Mouse (Mus musculus) kidney, embryonic 15.5 days (tissue): ENCODE results near the gene Usp47. TPM values are rescaled to one million over a fixed set of nuclear protein-coding genes. Genes with fewer than 3 reads are reported as not detected.

Experiments
- ATAC-seq: fragments of 200-750 bp; cut with Nextera tagmentation; replicated peaks from 2 replicates; pipeline ENCODE4 v1.8.0; 2017; ENCODE audit warnings: moderate TSS enrichment; ENCODE audit not compliant: low FRiP score
- H3K27ac ChIP-seq: fragments of 300-500 bp; sonication (generic); 2 replicates; pipeline ENCODE4 v1.5.1; 2015; ENCODE audit warnings: mild to moderate bottlenecking, inconsistent platforms
- H3K27me3 ChIP-seq: fragments of 300-500 bp; sonication (generic); 2 replicates; pipeline ENCODE4 v1.6.1; 2015; ENCODE audit warnings: inconsistent platforms
- H3K36me3 ChIP-seq: fragments of 300-500 bp; sonication (generic); 2 replicates; pipeline ENCODE4 v1.6.1; 2015; ENCODE audit warnings: inconsistent platforms
- H3K4me1 ChIP-seq: fragments of 300-500 bp; sonication (generic); 2 replicates; pipeline ENCODE4 v1.6.1; 2015; ENCODE audit warnings: inconsistent platforms
- H3K4me2 ChIP-seq: fragments of 300-500 bp; sonication (generic); 2 replicates; pipeline ENCODE4 v1.6.1; 2015; ENCODE audit warnings: moderate library complexity, mild to moderate bottlenecking, inconsistent platforms
- H3K4me3 ChIP-seq: fragments of 300-500 bp; sonication (generic); replicated peaks from 2 replicates; pipeline ENCODE4 v1.5.1; 2015; ENCODE audit warnings: mild to moderate bottlenecking, inconsistent platforms
- H3K9ac ChIP-seq: fragments of 300-500 bp; sonication (generic); 2 replicates; pipeline ENCODE4 v1.6.1; 2015; ENCODE audit warnings: mild to moderate bottlenecking, inconsistent platforms
- H3K9me3 ChIP-seq: fragments of 300-500 bp; sonication (generic); replicated peaks from 2 replicates; pipeline ENCODE4 v1.6.1; 2016; ENCODE audit warnings: inconsistent platforms
- WGBS: fragments of 180-500 bp; shearing (Covaris S2); methylation state at CpG from one replicate; pipeline ENCODE4 v1.1.7; 2015; ENCODE audit warnings: mixed read lengths; 5-methylcytosine and 5-hydroxymethylcytosine counted together
- polyA plus RNA-seq: library from polyadenylated mRNA; unstranded; fragments of >200 nt; fragmentation: Nextera tagmentation; extraction: Ambion mirVana; gene quantifications from 2 replicates; pipeline ENCODE4 v1.2.1, GENCODE M21; 2015

The Usp47 gene
- polyA plus RNA-seq, 1 experiment from 2014 or later: 62.0 TPM

DNA sequence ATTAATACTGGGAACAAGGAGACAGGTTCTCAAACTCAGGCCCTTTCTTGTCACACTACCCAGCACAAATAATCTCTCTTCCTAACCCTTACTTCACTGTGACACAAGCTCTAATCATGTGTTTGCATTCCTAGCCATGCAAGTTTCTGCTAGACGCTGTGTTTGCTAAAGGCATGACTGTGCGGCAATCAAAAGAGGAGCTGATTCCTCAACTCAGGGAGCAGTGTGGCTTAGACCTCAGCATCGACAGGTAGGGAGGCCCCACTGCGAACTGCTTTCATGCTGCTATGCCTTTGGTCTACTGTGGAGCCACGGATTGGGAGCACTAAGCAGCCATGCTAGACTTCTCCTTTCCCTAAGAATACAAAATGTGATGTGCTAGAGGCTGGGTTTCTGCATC, 80.5 kb downstream of the Usp47 start:
- H3K4me1 ChIP-seq: no peaks in the 10 kb centered on the region
- no peaks in the 10 kb centered on the region for H3K9me3 ChIP-seq
- H3K9ac ChIP-seq: no peak overlapping the region
- no peak overlapping the region for H3K4me2 ChIP-seq
- H3K4me3 ChIP-seq: no peak overlapping the region
- H3K36me3 ChIP-seq: peaks cover 92% of the 10 kb centered on the region
- ATAC-seq: no peak
- no peaks in the 10 kb centered on the region for H3K27me3 ChIP-seq
- 91% methylated on average over 5 of the region's 5 CpGs for WGBS
- H3K27ac ChIP-seq: no peak overlapping the region

DNA sequence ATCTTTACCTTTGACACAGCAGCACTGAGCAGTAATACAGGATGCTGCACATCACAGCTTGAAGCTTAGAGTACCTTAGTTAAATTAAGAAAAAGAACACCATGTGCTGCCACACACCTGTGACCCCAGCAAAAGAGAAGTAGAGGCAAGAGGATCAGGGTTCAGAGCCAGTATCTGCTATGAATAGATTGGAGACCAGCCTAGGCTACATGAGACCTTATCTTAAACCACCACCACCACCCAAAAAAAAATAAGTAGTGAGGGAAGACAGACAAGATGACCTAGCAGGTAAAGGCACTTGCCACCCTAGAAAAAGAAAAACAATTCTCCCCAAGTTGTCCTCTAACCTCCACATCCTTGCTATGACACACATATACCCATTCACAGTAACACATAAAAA, 85.5 kb downstream of the Usp47 start:
- ATAC-seq: no peak
- Histone ChIP-seq H3K36me3 (peaks cover 85% of the 10 kb centered on the region), H3K9me3 (no peaks in the 10 kb centered on the region), H3K4me1 (no peaks in the 10 kb centered on the region), H3K27ac (no peak overlapping the region), H3K4me2 (no peak overlapping the region), H3K4me3 (no peak overlapping the region), H3K9ac (no peak overlapping the region), H3K27me3 (no peaks in the 10 kb centered on the region)

DNA sequence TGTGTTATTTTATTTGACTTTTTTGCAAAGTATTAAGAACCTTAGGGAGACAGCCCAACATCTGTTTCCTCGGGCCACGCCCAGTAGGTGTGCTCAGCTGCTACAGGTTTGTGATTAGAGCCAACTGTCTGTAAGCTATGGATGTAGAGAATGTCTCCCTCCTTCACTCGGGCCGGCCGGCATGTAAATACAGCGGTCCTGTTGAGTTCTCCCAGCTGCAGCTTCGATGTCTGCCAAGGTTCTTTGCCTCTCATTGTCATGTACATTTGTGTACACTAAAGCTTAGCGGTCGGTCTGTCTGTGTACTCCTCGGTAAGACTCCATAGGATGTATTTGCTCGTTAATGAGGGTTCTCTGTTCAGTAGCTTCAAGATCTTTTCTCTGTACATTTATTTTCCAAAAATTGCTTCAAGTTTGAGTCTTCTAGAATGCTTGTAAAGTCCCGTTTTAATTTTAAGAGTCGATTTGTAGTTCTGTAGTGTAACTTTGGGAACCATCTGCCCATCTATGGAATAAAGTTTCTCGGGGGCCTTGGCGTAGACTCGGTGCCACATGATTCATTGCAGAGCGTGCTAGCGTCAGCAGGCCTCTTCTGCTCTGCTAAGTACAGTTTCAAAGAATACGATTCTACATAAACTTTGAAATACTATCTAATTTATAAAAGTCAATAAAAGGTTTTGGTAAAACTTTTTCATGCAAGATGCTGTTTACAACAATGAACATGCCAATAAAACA, 87.5 kb downstream of the Usp47 start:
- WGBS: 85% methylated on average over 19 of the region's 19 CpGs
- Histone ChIP-seq H3K4me2 (no peak overlapping the region), H3K9me3 (no peaks in the 10 kb centered on the region), H3K4me1 (no peaks in the 10 kb centered on the region), H3K4me3 (no peak overlapping the region), H3K27ac (no peak overlapping the region), H3K27me3 (no peaks in the 10 kb centered on the region), H3K36me3 (peaks cover 70% of the 10 kb centered on the region), H3K9ac (no peak overlapping the region)
- ATAC-seq: no peak

DNA sequence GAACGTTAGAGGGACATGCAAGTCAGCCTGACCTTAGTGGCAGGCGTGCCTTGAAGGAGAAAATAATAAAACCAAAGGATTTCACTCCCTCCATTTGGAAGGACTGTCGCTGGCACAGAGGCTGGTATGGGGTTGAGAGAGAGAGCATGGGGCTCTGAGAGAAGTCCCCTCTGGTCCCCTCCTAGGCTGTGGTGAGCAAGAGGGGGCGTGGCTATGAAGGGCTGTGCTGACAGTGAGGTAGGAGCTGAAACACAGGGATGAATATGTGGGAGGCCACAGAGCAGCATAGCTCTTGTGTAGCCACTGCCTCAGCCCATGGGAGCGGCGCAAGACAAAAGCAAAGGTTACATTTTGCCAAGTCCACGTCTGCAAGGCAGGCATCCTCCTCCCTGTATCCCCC, 94.2 kb downstream of the Usp47 start:
- Histone ChIP-seq H3K9ac (no peak overlapping the region), H3K36me3 (peaks cover 5% of the 10 kb centered on the region; the same call in 1 of the 2 replicates), H3K4me1 (peaks cover 16% of the 10 kb centered on the region), H3K4me2 (no peak overlapping the region), H3K27me3 (no peaks in the 10 kb centered on the region), H3K9me3 (no peaks in the 10 kb centered on the region), H3K4me3 (no peak overlapping the region), H3K27ac (no peak overlapping the region)
- 78% methylated on average over 7 of the region's 7 CpGs for WGBS
- ATAC-seq: no peak

DNA sequence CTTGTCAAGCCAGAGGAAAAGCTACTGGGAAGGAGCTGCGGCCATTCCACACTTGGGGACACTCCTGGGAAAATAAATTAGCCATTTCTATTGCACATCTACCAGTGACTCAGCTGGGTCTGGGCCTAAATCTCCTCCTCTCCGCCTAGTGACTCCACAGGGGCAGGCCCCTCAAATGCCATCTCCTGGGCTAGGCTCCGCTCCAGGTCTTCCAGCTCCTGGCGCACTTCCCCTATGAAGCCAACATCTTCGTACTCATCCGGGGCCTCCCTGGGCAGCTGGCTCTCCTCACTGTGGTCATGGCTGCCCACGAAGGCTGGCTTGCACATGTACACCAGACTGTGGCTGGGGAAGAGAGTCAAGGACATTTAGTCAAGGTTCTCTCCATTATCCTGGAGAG, 94.8 kb downstream of the Usp47 start:
- Histone ChIP-seq H3K27ac (no peak overlapping the region), H3K9me3 (no peaks in the 10 kb centered on the region), H3K4me1 (peaks cover 16% of the 10 kb centered on the region), H3K4me2 (no peak overlapping the region), H3K36me3 (no peaks in the 10 kb centered on the region), H3K9ac (no peak overlapping the region), H3K4me3 (no peak overlapping the region), H3K27me3 (no peaks in the 10 kb centered on the region)
- WGBS: 91% methylated on average over 7 of the region's 7 CpGs
- no peak for ATAC-seq

DNA sequence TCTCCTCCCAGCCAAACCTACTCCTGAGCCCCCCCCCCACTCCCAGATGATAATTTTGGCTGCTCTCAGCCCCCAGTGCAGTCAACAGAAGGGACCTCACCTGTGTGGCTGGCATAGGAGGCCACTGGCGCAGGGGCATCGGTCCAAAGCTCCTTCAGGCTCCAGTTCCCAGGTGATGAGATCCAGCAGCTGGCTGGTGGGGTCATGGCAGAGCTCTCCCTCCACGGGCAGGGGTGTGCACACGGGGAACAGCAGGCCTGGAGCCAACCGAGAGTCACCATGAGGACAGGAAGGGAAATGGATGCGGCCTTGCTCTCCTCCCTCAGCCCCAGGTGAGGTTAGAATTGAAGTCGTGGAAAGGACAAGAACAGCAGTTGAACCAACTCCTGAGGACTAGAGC, 95.9 kb downstream of the Usp47 start:
- peaks cover 18% of the 10 kb centered on the region for H3K4me1 ChIP-seq
- no peak overlapping the region for H3K27ac ChIP-seq
- H3K4me3 ChIP-seq: no peak overlapping the region
- ATAC-seq: no peak
- no peaks in the 10 kb centered on the region for H3K36me3 ChIP-seq
- no peaks in the 10 kb centered on the region for H3K27me3 ChIP-seq
- 82% methylated on average over 7 of the region's 7 CpGs for WGBS
- no peak overlapping the region for H3K4me2 ChIP-seq
- no peak overlapping the region for H3K9ac ChIP-seq
- H3K9me3 ChIP-seq: no peaks in the 10 kb centered on the region

DNA sequence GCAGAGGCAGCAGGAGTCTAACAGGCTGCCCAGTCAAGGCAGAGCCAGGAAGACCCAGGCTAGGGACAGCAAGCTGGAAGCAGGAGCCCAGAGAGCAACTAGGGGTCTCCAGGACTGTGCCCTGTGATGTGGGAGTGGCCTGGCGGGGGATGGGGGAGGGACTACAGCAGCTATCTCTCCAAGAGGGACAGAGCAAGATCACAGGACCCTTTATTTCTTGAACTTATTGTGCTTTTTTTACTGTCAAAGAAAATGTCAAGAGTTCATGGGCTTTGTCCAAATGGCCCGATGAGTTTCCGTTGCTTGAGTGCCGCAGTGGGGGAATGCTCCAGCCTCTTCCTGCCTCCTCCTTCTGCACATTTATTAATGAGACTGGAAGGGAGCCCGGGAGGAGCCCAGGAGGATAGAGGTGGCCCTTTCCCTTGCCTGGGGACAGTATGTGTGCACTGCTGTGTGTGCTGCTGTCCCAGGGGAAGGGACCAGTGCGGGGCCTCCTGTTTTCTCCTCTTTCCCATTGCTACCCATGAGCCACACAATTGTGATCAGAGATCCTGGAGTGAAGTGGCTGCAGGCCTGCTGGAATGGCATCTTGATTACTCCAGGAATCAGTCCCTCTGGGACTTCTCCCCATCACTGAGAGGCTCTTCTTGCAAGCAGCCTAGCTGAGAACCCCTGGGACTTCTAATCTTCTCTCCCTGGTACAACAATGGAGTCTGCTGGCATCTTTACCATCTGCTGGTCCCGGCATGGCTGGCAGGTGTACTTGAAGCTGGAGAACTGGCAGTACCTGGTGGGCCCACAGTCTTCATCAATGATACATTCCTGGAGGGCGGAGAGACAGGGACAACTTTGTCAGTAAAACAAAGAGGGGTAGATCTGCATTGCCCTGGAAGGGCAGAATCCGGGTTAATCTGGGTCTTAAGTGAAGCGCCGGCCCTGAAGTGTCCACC, 97.8 kb downstream of the Usp47 start:
- WGBS: 60% methylated on average over 11 of the region's 11 CpGs
- Histone ChIP-seq H3K27me3 (no peaks in the 10 kb centered on the region), H3K36me3 (no peaks in the 10 kb centered on the region), H3K27ac (0 out of 2 replicates have a peak overlapping the region, but pooled peaks have one; percentile 34), H3K4me3 (no peak overlapping the region), H3K4me2 (no peak overlapping the region), H3K9me3 (no peaks in the 10 kb centered on the region), H3K4me1 (peaks cover 22% of the 10 kb centered on the region), H3K9ac (no peak overlapping the region)
- peak; percentile 65; the same call in 1 of the 2 replicates for ATAC-seq

DNA sequence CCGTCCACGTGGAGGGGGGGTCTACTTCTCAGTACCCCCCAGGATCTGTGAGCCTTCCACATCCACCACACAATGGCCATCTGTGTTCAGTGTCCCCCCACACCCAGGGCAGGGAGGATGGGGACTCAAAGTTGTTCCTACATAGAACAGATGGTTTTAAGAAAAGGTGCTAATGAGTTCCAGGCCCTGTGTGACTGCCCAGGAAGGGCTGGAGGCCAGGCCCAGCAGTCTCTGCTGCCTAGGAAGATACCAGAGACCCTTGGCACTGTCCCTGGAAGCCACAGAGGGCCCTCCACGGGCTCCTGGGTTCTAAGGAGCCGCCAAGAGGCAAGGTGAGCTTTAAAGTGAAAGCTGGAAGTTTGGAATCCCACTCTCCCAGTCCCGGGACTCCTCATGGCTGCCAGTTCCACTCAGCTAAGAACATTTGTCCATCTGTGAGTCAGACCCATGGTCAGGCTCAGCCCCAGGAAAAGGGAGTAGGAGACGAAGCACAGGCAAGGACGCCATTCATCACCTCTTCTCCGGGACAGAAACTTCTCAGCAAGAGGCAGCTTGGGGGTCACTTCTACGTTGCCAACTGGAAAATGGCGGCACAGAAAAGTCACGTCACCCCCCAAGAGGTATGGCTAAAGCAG, 98.7 kb downstream of the Usp47 start:
- no peak for ATAC-seq
- no peak overlapping the region for H3K27ac ChIP-seq
- 81% methylated on average over 11 of the region's 11 CpGs for WGBS
- no peaks in the 10 kb centered on the region for H3K9me3 ChIP-seq
- H3K4me1 ChIP-seq: peaks cover 23% of the 10 kb centered on the region
- H3K27me3 ChIP-seq: no peaks in the 10 kb centered on the region
- H3K4me2 ChIP-seq: no peak overlapping the region
- no peak overlapping the region for H3K4me3 ChIP-seq
- no peaks in the 10 kb centered on the region for H3K36me3 ChIP-seq
- H3K9ac ChIP-seq: no peak overlapping the region

DNA sequence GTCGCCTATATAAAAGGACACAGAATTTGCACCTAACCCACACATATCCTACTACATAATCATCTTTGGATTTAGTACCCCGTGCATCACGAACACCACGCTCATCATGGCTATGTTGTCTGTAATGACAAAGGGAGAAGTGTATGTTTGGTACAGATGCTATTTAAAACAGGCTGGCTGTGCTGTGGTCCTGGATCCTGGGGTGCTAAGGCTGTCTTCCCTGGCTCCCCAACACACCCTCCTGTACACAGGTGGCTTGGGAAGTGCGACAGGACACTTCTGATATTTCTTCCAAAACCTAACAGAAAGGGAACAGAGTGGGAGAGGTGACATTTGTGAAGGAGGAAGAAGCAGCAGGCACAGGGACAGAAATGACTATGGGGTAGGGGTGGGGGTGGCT, 100.3 kb downstream of the Usp47 start:
- no peak overlapping the region for H3K9ac ChIP-seq
- H3K9me3 ChIP-seq: no peaks in the 10 kb centered on the region
- H3K27ac ChIP-seq: no peak overlapping the region
- H3K4me2 ChIP-seq: no peak overlapping the region
- no peak overlapping the region for H3K4me3 ChIP-seq
- no peaks in the 10 kb centered on the region for H3K36me3 ChIP-seq
- H3K27me3 ChIP-seq: no peaks in the 10 kb centered on the region
- H3K4me1 ChIP-seq: peaks cover 28% of the 10 kb centered on the region
- 90% methylated on average over 5 of the region's 5 CpGs for WGBS
- no peak for ATAC-seq

DNA sequence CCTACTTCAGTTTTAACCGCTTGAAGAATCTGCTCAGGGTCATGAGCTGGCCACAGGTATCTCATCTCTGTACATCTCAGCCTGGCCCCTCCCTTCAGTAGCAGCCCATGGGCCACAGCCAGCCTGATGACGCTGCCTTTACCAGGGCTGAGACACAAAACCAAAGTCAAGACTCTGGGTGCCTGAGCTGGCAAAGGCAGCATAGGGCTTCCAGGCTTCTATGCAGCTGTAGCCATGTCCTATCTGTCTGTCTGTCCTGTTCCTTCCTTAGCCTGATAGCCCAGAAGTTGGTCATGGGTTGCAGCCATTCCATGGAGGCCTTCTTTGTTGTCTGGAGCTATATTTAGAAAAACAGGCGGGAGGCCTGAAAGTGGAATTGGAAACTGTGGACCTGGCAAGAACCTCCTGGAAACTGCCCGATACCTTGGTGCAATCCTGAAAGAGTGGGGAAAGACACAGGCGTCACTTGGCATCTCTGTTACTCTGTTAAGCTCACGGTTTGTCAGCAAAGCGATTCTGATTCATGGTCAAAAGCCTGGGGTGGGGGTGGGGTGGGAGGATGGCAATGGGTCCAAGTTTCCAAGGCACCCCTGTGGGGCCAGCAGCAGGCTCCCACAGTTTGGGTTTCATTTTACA, 102.4 kb downstream of the Usp47 start:
- WGBS: 82% methylated on average over 7 of the region's 7 CpGs
- no peaks in the 10 kb centered on the region for H3K27me3 ChIP-seq
- ATAC-seq: no peak
- no peak overlapping the region for H3K9ac ChIP-seq
- peaks cover 32% of the 10 kb centered on the region for H3K4me1 ChIP-seq
- H3K36me3 ChIP-seq: no peaks in the 10 kb centered on the region
- no peak overlapping the region for H3K4me2 ChIP-seq
- no peak overlapping the region for H3K27ac ChIP-seq
- no peak overlapping the region for H3K4me3 ChIP-seq
- no peaks in the 10 kb centered on the region for H3K9me3 ChIP-seq

DNA sequence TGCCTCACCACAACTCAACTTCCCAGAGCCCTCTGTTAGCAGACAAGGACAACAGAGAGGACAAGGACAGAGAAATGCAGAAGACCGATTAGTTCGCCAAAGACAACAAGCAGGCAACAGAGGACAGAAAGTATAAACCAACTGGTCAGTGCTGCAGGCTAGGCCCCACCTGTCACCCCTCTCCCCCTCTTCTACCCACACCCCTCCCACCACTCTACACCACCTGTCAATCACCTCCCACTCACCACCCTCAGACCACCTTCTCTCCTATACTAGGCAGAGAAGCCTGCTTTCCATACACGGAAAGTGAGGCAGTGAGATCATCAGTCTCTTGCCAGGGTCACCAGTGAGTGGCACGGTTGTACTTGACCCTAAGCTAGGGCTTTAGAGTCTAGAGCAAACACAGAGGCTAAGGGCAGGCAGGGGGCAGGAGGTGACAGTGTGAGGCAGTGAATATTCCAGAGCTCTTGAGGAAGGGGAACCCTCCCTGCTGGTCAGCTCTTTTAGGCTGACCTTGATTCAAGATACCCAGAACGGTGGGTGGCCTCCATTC, 103.9 kb downstream of the Usp47 start:
- Histone ChIP-seq H3K4me1 (peaks cover 21% of the 10 kb centered on the region), H3K27me3 (no peaks in the 10 kb centered on the region)
- ATAC-seq: no peak

More for the DNA sequence above, 103.9 kb downstream of the Usp47 start:
- Histone ChIP-seq H3K4me2 (no peak overlapping the region), H3K36me3 (no peaks in the 10 kb centered on the region), H3K27ac (no peak overlapping the region), H3K9ac (no peak overlapping the region), H3K9me3 (no peaks in the 10 kb centered on the region), H3K4me3 (no peak overlapping the region)
- WGBS: 58% methylated on average over 5 of the region's 5 CpGs
